Mouse (Mus musculus): ENCODE measurements around the gene Zfp775.

Gene Zfp775

DNA sequence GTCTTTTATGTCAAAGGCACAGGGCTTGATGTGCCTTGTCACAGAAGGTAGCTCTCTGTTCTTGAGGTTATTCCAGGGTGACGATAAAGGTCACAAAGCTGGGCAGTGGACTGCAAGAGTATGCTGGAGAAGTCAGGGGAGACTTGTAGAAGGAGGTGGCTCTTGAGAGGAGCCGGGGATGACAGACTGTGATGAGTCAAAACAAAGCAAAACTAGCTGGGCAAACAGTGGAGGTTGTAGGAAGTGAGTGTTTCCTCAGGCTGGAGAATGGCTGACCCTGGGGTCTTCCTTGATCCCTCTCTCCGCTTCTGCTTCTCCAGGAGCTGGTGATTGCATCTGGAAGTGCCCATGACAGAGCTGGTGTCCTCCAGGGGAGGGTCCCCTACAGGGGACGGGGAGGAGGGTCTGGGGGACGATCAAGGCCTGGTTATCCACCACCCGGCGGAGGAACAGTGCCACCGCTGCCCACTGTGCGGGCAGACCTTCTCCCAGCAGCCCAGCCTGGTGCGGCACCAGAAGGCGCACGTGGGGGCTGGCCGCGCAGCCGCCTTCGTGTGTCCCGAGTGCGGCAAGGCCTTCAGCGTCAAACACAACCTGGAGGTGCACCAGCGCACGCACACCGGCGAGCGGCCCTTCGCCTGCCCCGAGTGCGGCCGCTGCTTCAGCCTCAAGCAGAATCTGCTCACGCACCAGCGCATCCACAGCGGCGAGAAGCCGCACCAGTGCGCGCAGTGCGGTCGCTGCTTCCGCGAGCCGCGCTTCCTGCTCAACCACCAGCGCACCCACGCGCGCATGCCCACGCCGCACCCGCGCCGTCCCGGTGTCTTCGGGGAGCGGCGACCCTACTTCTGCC, 27.2 kb downstream of the Zfp775 start:
- DNase-seq (ENCODE audit: low spot score), result no peak

DNA sequence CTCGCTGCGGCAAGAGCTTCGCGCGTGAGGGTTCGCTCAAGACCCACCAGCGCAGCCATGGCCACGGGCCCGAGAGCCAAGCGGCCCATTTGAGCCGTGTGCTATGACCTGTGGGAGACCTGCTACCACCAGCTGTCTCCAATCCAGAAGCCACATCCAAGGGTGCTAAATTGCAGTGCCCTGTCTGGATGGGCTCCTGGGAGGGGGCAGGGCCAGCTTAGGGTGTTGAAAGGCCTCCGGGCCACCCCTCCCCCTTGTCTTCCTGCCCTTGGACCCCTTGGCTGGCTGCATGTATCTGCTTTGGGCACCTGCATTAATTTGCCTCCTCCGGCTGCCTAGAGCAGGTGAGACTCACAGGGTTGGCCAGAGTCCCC, 27.8 kb downstream of the Zfp775 start:
- DNase-seq (ENCODE audit: low spot score), result no peak

DNA sequence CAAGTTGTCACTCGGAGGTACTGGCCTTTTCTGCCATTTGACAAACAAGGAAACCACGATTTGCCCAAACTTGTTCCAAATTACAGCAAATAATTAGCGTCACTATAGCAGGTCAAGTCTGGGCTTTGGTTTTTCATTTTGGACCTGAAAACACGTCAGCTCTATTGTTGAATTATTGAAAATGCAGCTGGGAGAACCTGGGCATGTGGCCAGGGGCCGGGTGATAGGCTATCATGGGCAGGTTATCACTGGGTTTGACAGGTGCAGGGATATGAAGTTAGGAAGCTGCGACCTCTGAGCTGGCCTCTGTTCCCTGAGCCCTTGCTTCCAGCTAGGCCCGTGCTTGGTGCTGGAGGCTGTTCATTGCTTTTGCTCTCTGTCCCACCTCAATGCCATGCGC, 29.0 kb downstream of the Zfp775 start:
- DNase-seq (ENCODE audit: low spot score), result no peak

DNA sequence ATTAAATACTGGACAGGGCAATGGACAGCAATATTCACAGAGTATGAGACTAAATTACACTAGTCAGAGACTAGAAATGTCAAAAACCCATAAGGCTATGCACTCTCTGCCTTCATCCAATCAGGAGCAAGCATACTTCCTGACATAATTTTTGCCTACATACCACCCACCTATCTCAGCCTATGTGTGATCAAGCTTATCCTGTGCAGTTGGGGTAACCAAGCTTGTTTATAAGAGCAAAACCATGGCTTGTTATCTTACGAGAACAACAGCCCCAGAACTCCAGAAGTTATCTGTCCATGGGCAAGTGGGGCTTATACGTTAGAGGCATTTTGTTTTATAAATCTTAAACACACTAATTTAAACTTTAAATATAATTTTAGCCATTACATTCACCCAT, 33.2 kb downstream of the Zfp775 start:
- DNase-seq (ENCODE audit: low spot score), result no peak

DNA sequence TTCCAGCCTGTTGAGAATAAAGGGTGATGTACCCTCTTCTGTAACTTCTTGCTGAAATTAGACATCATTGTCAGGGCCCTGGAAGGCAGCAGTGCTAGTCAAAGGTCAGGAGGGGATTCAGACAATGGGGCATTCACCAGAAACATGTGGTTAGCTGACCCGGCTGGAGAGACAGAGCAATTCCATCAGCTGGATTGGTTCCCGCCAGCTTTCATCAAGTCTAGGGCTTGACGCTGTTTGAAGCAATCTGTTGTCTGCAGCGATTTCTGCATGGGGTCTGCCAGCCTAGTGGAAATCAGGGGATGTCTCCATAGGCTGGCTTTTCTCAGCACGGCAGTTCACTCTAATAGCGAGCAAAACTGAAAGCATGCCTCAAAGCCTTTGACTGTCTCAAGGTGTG, 34.7 kb downstream of the Zfp775 start:
- DNase-seq (ENCODE audit: low spot score), result no peak

DNA sequence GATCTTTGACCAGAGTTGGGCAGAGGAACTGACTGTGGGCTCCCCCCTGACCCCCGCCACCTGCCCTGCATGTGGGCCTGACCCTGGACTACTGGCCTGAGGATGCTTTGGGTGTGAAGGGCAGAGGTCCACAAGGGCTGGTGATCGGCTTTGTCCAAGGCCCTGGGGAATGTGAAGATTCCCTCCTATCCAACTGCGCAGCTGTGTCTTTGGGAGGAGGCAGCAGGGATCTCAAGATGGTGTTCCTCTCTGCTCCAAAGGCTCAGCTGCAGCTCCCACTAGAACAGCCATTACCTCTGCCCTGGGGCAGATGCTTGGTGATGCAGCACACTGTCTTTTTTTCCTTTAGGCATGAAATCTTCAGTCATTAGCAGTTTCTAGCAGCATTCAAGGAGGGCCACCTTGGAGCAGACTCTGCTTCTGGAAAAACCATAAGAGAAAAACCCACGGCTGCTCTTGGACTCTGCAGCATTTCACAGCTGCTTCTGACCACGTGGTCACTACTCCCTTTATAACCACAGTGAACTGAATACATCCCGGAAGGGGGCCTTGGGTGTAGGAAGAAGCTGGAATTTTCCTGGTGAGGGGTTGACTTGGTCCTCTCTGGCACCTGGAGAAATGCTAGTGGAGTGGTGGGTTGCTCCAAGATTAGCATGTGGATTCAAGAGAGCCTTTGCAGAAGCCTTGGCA, 36.1 kb downstream of the Zfp775 start:
- DNase-seq (ENCODE audit: low spot score), result no peak

DNA sequence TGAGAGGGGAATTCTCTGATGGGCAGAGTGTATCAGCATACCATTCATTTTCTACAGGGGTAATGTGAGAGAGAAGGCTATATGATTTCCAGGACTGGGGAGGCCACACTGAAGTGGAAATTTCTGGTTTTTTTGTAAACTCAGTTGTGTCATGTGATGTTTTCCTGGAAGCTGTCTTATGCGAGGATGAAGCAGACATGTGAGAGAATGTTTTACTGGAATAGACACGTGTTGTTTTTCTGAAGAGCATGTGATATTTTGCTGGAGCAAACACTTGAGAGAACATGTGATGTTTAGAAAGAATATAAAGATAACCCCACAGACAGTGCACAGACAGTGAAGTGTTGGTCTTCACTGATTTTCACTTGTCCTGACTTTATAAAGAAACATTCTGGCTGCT, 36.7 kb downstream of the Zfp775 start:
- no peak for DNase-seq (ENCODE audit: low spot score)

DNA sequence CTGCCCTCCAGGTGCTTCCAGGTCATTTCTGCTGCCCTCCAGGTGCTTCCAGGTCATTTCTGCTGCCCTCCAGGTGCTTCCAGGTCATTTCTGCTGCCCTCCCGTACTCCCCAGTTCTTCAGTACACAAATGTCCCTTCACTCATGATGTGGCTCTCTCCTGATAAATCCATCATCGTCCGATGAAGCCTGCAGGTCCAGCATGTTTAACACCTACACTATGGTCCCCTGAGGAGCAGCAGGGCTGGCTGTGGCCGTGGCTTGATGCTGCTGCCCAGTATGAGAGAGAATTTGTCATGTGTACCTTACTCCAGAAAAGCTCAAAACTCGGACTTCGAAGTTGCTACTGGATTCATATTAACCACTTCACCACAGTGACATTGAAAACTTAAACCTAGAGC, 39.5 kb downstream of the Zfp775 start:
- DNase-seq (ENCODE audit: low spot score), result no peak

DNA sequence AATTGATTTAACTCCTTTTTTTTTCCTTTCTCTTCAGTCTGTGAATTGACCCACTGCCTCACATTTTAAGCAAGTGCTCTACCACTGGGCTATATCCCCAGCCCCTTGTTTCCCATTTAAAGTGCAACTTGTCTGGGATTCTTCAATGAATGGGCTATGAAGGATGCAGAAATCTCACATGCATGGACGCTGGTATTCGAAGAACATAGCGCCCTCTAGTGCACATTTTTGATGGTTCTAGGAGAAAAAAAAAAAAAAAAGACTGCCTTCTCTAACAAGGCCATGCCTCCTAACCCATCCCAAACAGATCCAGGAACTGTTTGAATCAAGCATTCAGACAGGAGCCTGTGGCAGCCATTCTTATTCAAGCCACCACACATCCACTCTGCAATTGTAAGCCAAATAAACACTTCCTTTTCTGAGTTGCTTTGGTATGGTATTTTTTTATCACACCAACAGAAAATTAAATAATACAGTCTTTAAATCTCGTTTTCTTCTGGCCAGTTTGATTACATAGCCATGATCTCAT, 41.0 kb downstream of the Zfp775 start:
- no peak for DNase-seq (ENCODE audit: low spot score)

DNA sequence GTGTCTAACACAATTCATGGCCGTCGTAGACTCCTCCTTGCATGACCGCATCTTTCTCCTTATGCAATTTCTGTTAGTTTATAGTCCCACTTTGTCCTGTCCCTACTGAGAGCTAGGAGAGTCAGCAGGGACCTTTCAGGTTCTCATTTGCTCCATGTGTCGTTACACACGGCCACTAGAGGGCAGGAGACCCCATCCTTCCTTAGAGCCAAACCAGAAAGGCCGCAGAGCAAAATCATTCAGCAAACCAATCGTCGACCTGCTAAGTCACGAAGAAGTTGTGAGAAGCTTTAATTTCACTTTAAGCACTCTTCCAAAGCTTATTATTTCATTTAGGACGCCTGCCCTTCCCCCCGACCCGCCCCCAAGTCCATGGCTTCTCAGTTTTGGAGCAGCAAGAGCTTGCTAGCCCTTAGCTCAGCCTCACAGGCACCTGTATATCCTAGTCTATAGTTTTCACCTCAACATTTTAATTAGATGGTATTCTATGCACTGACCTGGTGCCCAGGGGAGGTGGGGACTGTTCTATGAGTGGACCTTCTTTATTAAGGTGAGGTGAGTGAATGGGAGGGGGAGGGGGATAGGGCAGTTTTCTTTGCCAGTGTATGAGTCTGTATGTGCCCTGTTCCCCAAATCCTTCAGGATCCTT, 43.9 kb downstream of the Zfp775 start:
- DNase-seq (ENCODE audit: low spot score), result peak; percentile 41

DNA sequence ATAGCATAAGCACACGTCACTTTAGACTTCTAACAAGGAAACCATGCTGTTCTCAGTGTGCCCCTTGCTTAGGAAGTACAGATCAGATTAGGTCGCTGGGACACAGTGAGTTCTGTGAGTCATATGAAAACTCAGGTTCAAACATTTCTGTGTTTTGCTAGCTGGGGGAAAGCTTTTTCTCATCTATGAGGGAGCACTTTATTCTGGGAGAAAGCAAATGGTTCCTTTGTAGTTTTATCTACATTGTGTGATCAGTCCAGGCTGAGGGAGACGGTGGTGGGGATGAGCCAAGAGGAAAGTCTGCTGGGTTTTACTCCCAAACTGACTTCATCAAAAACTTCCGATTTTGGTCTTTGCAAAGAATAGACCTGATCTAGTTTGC, 44.4 kb downstream of the Zfp775 start:
- DNase-seq (ENCODE audit: low spot score), result no peak

DNA sequence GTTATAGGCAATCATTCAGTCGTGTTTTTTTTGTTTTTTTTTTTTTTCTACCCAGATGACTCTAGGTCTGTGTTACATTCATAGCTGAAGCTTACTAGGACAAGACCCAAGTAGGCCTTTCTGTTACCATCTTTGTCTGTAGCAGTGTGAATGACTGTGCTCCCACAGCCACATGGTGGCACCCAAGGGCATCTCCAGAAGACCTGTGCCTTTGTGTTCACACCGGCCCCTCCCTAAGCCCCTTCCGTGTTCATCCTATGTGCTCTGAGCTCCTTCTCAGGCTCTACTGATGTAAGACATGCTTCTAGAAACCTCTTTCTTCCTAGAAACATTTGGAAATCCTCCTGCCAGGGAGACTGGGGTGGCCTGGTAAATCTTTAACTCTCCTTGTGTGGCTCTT, 45.1 kb downstream of the Zfp775 start, which contains the start of gene Gimap8:
Gene Gimap8, plus strand, starts transcription at position 240 of the 400 bp plus-strand sequence.
- DNase-seq (ENCODE audit: low spot score), result no peak

DNA sequence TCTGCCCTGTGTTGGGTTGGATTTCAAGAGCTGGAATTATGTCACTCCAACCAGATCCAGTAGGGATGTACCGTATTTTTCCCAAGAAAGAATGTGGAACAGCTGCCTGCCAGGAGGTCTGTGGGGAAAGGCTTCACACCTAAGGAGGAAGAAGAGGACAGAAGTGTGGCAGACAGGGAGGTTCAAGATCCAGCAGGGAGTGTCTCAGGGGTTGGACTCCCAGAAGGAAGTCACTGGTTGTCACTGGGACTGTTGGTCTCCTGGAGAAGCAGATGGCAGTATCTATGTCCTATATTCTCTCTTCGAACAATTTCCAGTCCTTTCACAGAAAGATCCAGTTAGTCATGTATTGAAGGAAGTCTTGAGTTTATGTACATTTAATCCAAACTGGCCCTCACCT, 45.7 kb downstream of the Zfp775 start:
- DNase-seq (ENCODE audit: low spot score), result no peak

DNA sequence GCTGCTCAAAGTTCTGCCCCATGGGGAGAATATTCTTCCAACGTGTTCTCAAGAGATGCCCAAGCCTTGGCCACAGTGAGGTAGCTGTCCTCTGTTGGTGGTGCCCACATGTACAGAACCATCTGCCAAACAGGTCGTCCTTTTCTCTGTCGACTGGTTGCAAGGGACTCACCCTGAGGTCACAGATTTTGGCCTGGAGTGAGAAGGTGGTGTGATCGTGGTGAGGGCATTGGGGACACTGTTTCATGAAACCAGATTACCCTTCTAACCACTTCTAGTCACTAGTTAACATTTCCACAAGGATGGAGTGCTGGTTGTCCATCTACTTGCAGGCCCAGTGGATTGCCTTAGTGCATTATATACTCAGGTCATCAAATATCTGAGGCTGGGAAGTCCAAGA, 46.9 kb downstream of the Zfp775 start:
- DNase-seq (ENCODE audit: low spot score), result no peak

DNA sequence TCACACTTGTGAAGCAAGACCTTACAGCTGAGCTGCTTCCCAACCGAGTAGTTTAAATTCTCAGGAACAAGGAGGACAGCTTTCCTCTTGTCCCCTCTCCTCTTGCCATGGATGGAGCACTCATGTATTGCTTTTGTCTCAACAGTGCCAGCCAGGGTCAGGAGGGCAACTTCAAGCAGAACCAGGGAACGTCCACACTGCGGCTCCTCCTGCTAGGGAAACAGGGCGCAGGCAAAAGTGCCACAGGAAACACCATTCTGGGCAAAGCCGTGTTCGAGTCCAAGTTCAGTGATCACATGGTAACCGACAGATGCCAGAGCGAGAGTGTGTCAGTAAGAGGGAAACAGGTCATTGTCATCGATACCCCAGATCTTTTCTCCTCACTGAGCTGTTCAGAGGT, 48.2 kb downstream of the Zfp775 start:
- DNase-seq (ENCODE audit: low spot score), result no peak

DNA sequence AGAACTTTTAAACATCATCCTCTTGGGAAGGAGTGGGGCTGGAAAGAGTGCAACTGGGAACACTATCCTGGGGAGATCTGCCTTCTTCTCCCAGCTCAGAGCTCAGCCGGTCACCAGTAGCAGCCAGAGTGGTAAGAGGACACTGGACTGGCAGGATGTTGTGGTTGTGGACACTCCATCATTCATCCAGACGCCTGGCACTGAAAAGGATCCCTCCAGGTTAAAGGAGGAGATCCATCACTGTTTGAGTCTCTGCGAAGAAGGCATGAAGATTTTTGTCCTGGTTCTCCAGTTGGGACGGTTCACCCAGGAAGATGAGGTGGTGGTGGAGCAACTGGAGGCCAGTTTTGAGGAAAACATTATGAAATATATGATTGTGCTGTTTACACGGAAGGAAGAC, 56.9 kb downstream of the Zfp775 start:
- DNase-seq (ENCODE audit: low spot score), result no peak

DNA sequence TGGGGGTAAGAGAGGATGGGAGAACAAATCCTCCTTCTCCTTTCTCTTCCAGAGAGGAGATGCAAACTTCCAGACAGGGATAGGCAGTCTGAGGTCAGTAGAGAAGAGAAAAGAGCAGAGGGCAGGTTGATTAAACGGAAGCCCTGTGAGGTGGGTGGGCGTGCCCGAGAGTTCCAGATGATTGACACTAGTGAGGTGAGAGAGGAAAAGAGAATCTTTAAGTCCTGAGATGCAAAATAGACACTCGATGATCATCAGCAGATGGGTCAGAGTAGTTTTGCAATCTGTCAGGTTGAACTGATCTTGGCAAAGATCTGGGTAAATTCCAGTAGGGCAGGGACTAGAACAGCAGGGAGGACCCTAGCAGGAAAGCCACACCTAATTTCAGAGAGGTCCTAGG, 62.9 kb downstream of the Zfp775 start:
- DNase-seq (ENCODE audit: low spot score), result no peak

DNA sequence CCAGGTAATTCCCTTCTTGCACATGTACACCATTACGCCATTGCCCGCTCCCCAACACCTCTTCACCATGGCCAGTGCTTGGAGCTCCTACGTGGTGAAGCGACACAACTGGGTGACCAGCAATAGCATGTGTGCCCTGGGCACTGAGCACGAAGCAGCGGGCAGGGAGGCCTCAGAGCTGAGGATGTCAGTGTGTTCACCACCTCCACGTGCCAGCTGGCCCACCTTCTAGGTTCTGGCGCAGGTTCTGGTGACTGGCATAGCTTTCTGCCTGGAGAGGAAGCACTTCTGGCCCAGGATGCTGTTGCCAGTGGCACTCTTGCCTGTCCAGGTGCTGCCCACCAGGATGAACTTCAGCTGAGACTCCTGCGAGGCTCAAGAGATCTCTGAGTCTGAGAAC, 63.6 kb downstream of the Zfp775 start:
- DNase-seq (ENCODE audit: low spot score), result no peak

DNA sequence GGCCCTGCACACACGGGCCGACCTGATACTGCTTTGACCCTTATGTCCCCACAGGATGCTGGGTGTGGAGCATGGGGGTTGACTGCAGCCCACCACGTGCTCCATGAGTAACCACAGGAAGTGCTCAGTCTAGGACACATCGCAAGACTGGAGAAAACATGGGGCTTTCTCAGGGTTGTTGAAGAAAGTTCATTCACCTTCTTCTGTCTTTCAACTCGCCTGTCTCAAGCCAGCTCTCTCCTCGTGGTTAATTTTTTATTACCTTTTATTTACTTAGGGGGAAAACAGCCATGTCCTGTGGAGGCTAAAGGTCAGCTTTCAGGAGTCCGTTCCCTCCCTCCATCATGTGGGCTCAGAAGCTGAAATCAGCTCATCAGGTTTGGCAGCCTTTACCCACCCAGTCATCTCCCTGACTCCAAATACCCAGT, 64.3 kb downstream of the Zfp775 start:
- DNase-seq (ENCODE audit: low spot score), result no peak

DNA sequence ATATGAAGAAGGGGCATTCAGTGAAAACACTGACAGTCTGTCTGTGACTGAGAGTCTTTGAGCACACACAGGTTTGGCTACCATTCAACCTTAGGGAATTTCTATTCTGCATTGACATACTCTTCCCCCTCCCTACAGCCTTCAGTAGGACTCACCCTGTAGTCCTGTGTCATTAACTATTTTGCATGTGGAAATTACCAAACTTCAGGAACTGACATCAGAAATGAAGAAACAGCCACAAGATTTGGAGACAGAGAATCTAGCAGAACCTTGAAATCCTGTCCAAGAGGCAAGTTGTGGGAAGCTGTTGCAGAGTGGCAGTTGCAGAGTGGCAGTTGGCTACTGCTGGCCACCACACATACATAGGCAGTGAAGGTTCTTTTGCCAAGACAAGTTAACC, 66.2 kb downstream of the Zfp775 start:
- DNase-seq (ENCODE audit: low spot score), result no peak

DNA sequence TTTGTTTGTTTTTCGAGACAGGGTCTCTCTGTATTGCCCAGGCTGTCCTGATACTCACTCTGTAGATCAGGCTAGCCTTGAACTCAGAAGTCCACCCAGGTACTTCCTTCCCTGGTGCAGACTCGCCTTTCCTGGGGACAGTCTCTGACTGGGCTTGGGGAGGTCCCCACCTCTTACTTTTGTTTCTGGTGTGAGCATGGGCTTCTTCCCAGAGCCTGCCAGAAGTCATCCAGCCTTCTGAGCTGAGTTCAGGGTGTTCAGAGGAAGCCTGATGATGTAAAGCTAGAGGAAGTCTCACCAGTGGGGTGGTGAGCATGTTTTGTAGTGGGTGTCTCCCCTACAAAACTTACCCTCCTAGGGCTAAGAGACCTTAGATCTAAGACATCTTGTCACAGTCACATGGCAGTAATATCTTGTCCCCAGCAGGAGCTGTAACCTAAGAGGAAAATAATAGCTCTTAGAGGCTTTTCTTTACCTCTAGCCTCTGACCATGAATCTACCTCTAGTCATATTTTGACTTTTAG, 67.6 kb downstream of the Zfp775 start:
- DNase-seq (ENCODE audit: low spot score), result no peak

Data from ovary, adult 18-20 months (tissue).